Mouse (Mus musculus) cerebellum, adult 2 months (tissue): ENCODE data around the gene Ndrg2.

Source experiments
- CTCF ChIP-seq: fragments of 200-500 bp; IDR thresholded peaks from 2 replicates; pipeline ENCODE4 v1.5.1; 2011; ENCODE audit warnings: low read depth, mild to moderate bottlenecking, control low read depth, low read length, moderate library complexity, borderline replicate concordance; ENCODE audit not compliant: insufficient read depth
- POLR2A ChIP-seq: fragments of 200-500 bp; IDR thresholded peaks from 2 replicates; pipeline ENCODE4 v1.6.1; 2011; ENCODE audit warnings: low read length, control low read depth, borderline replicate concordance; ENCODE audit not compliant: insufficient read depth

GRCm38 (mm10) chr14:51893094-51893794, 20.7 kb downstream of the Ndrg2 start:
- no peak for TF ChIP-seq CTCF
- TF ChIP-seq POLR2A: no peak
